Mouse (Mus musculus): ENCODE measurements around the gene Fam71e1. TPM values are rescaled to one million over a fixed set of nuclear protein-coding genes. Genes with fewer than 3 reads are reported as not detected.

Gene Fam71e1
- polyA plus RNA-seq, 1 experiment from 2014 or later = 32.4 TPM

DNA sequence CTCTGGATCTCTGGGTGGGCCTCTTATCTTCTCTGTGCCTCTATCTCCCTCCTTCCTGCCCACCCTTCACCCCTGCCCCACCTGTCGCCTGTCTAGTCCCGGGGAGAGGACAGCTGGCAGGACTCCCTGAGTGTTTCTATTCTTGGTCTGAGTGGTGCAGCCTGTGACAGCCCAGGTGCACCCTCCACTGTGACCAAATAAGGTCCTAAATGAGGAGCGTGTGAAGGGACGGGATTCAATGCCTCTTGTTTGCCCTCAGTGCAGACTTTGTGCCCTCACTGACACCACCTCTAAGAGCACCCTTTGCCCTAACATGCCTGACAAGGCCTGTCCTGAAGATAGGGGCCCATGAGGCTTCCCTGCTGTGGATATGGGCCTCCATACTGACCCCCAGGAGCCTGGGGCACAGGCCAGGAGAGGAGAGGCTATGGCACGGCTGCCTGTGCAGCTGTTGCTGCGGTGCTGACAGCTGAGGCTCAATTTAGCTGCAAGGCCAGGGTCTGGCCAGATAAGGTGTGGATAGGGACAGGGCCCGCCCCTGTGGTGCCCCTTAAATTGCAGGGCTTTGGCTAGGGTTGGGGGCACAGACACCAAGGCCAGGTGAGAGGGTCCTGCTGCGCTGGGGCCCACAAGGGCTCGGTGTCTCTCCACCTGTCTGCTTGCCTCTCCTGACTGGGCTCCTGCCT lies 23.3 kb upstream of the Fam71e1 start:
- Histone ChIP-seq H3K9ac (replicated peaks) (no peak overlapping the region), H3K27ac (replicated peaks) (no peak overlapping the region)

DNA sequence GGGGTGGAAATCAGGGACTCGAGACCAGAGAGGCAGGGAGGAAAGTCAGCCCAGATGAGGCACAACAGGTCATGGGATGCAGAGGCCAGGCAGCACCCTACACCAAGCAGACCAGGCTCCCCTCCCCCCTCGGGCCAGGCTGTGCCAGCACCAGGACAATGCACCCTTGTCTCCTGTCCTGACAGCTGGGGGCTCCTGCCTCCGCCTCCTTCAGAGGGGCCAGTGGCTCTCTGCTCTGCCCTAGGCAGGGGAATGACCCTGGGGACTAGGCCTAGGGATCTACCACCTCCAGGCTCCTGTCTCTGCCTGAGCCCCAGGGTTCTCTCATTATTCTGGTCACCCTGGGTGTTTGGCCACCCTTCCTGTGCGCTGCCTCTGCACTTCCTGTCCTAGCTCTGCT lies 22.0 kb upstream of the Fam71e1 start:
- no peak overlapping the region for H3K4me2 ChIP-seq (replicated peaks)
- no peak overlapping the region for H3K4me3 ChIP-seq
- no peaks in the 10 kb centered on the region for H3K9me3 ChIP-seq
- peaks cover 26% of the 10 kb centered on the region for H3K4me1 ChIP-seq
- H3K36me3 ChIP-seq = no peaks in the 10 kb centered on the region
- WGBS = 15% methylated on average over 4 of the region's 4 CpGs
- H3K27ac ChIP-seq (replicated peaks) = peak overlapping the region; percentile 70
- ATAC-seq (ENCODE audit: low FRiP score, low read depth) = peak; percentile 85
- 0 out of 2 replicates have a peak overlapping the region, but pooled peaks have one; percentile 12 for H3K9ac ChIP-seq (replicated peaks)
- peaks cover 36% of the 10 kb centered on the region for H3K27me3 ChIP-seq

More for the DNA sequence above, 23.3 kb upstream of the Fam71e1 start:
- H3K4me1 ChIP-seq = peaks cover 37% of the 10 kb centered on the region
- H3K9me3 ChIP-seq = no peaks in the 10 kb centered on the region
- H3K36me3 ChIP-seq = no peaks in the 10 kb centered on the region
- H3K4me2 ChIP-seq (replicated peaks) = no peak overlapping the region
- no peak for ATAC-seq (ENCODE audit: low FRiP score, low read depth)
- H3K27me3 ChIP-seq = peaks cover 27% of the 10 kb centered on the region
- no peak overlapping the region for H3K4me3 ChIP-seq
- WGBS = 70% methylated on average over 9 of the region's 9 CpGs

DNA sequence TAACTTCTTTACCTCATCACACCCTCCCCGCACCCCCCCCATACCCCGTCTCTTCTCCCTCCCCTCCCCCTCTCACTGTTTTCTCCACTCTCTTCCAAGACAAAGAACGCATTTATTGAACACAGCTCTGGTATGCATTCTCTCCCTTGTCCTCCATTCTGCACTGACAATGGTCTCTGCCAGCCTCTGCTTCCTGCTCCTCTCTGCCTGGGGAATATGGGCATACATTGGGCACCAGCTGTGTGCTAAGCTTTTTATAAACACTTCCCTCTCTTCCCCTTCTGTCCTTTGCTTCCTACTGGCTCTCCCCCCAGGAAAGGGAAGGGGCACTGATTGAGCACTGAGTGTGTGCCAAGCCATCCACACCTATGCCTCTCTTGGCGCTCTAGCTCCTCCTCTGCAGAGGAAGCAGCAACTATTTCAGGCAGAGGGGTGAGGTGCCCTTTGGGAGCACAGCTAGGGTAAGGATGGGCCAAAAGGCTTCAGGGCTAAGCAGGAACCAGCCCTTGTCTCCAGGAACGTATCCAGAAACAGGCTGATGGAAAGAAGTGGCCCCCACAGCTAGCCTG lies 21.3 kb upstream of the Fam71e1 start:
- WGBS = 27% methylated on average over 5 of the region's 5 CpGs
- Histone ChIP-seq H3K36me3 (no peaks in the 10 kb centered on the region), H3K27me3 (peaks cover 43% of the 10 kb centered on the region), H3K4me1 (peaks cover 23% of the 10 kb centered on the region), H3K4me2 (replicated peaks) (no peak overlapping the region), H3K9me3 (no peaks in the 10 kb centered on the region), H3K9ac (replicated peaks) (no peak overlapping the region), H3K4me3 (no peak overlapping the region), H3K27ac (replicated peaks) (peak overlapping the region; percentile 70; the same call in 1 of the 2 replicates)
- ATAC-seq (ENCODE audit: low FRiP score, low read depth) = no peak; the same call in 1 of the 2 replicates

DNA sequence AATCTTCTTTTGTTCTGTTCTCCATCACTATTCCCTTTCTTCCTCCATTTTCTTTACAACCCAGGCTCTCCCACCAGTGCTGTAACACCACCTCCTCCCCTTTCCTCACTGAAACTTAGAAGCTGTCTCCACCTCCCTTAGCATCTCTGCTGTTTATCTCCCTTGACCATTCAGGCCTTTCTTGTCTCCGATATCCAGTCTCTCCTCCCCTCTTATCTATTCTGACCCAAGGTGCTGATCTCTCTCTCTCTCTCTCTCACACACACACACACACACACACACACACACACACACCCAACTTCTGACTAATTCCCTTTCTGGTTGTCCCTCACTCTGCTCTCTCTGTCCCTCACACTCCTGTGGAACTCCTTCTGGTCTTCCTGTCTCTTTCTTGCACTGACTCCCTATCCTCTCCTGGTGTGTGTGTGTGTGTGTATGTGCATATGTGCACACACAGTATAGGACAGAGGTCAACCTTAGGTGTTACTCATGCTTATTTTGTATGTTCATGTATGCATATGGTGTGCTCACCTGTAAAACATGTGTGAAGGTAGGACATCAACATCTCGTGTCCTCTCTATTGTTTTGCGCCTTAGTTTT lies 13.4 kb upstream of the Fam71e1 start:
- Histone ChIP-seq H3K9ac (replicated peaks) (peak overlapping the region; percentile 5; the same call in 1 of the 2 replicates), H3K4me1 (no peaks in the 10 kb centered on the region), H3K36me3 (no peaks in the 10 kb centered on the region), H3K4me2 (replicated peaks) (no peak overlapping the region), H3K4me3 (no peak overlapping the region), H3K27me3 (peaks cover 40% of the 10 kb centered on the region), H3K27ac (replicated peaks) (no peak overlapping the region), H3K9me3 (no peaks in the 10 kb centered on the region)
- no peak for ATAC-seq (ENCODE audit: low FRiP score, low read depth)
- WGBS = 84% methylated on average over 3 of the region's 3 CpGs

DNA sequence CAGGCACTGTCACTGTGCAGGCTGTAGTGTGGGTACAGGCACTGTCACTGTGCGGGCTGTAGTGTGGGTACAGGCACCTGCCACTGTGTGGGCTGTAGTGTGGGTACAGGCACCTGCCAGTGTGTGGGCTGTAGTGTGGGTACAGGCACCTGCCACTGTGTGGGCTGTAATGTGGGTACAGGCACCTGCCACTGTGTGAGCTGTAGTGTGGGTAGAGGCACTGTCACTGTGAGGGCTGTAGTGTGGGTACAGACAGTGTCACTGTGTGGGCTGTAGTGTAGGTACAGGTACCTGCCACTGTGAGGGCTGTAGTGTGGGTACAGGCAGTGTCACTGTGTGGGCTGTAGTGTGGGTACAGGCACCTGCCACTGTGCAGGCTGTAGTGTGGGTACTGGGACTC lies 12.3 kb upstream of the Fam71e1 start:
- 88% methylated on average over 1 of the region's 1 CpGs for WGBS
- Histone ChIP-seq H3K27me3 (peaks cover 33% of the 10 kb centered on the region), H3K9ac (replicated peaks) (no peak overlapping the region), H3K4me2 (replicated peaks) (no peak overlapping the region), H3K9me3 (no peaks in the 10 kb centered on the region), H3K27ac (replicated peaks) (no peak overlapping the region), H3K4me3 (no peak overlapping the region), H3K4me1 (no peaks in the 10 kb centered on the region), H3K36me3 (peaks cover 7% of the 10 kb centered on the region)
- no peak for ATAC-seq (ENCODE audit: low FRiP score, low read depth)

DNA sequence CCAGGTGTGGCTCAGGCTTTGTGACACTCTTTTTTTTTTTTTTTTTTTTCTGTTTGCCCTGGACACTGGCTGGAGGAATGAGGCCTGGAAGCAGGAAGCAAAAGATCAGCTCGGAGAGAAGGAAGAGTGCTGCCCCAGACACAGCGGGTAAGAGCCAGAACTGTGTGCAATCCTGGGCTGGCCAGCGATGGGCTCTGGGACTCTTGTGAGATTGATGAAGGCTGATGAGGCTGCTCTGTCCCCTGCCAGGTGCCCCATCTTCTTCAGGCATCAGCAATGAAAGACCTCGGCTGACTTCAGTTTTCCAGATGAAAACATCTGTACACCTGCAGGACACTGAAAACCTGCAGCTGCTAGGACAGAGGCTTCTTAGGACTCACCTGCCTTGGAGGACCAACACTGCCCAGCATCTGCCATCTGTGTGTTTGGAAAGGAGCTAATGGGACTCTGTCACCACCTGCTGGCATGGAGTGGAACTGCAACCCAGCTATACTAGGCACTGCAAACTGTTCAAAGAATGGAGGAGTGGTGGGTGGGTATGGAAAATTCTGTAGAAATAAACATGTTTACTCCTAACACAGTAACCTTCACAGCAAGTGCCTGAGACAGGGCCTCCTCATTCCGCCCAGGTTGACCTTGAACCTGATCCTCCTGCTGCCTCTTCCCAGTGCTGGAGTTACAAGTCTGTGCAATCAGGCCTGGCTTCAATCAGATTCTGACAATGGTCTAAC lies 11.4 kb upstream of the Fam71e1 start:
- H3K36me3 ChIP-seq = peaks cover 14% of the 10 kb centered on the region
- no peak overlapping the region for H3K4me3 ChIP-seq
- H3K27ac ChIP-seq (replicated peaks) = no peak overlapping the region
- WGBS = 28% methylated on average over 5 of the region's 5 CpGs
- H3K4me1 ChIP-seq = no peaks in the 10 kb centered on the region
- H3K27me3 ChIP-seq = peaks cover 24% of the 10 kb centered on the region
- H3K9me3 ChIP-seq = no peaks in the 10 kb centered on the region
- peak; percentile 79 for ATAC-seq (ENCODE audit: low FRiP score, low read depth)
- no peak overlapping the region for H3K4me2 ChIP-seq (replicated peaks)
- H3K9ac ChIP-seq (replicated peaks) = no peak overlapping the region

DNA sequence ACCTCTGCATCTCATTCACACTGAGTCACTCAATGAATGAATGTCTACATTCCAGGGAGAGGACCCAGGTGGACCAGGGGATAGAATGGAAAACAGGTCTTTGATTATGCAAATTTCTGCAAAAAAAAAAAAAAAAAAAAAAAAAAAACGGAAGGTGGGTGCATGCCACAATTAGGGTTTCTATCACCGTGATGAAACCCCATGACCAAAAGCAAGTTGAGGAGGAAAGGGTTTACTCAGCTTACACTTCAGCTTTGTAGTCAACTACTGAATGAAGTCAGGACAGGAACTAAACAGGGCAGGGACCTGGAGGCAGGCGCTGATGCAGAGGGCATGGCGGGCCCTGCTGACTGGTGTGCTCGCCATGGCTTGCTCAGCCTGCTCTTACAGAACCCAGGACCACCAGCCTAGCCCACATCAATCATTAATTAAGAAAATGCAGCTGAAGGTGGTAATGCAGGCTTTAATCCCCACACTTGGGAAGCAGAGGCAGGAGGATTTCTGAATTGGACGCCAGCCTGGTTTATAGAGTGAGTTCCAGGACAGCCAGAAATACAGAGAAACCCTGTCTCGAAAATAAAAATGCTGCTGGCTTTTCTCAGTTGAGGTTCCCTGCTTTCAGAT lies 10.7 kb upstream of the Fam71e1 start:
- Histone ChIP-seq H3K9ac (replicated peaks) (no peak overlapping the region), H3K27me3 (peaks cover 18% of the 10 kb centered on the region), H3K4me3 (no peak overlapping the region), H3K9me3 (no peaks in the 10 kb centered on the region), H3K4me1 (no peaks in the 10 kb centered on the region), H3K36me3 (peaks cover 20% of the 10 kb centered on the region), H3K27ac (replicated peaks) (no peak overlapping the region), H3K4me2 (replicated peaks) (no peak overlapping the region)
- WGBS = 79% methylated on average over 7 of the region's 7 CpGs
- ATAC-seq (ENCODE audit: low FRiP score, low read depth) = no peak

DNA sequence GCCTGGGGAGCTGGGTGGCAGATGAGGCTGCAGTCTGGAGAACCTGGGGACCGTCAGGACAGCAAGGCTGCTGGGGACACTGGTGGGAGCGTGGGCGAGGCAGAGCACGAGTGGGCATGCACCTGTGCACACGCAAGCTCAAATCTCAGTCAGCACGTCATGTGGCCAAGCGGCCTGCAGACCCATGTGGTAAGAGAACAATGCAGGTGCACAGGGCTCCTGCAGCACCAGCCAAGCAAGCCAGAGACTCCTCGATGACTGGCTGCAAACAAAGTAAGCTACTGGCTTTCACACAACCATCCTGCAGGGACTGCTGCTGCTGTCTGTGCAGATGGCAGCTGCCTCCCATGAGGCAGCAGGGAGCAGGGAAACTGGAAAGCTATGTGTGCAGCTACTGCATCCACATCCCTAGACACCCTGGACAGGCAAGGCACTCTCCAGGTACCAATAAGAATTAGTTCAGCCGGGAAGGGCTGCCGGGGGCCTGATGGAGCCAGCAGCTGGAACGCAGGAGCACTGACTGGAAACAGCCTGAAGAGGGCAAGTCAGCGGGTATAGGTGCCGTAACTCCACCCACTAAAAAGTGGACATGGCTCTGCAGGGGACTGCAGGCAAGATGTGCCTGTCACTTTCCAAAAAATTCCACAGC lies 9.3 kb upstream of the Fam71e1 start:
- WGBS = 65% methylated on average over 13 of the region's 13 CpGs
- Histone ChIP-seq H3K9ac (replicated peaks) (no peak overlapping the region), H3K36me3 (peaks cover 34% of the 10 kb centered on the region), H3K27ac (replicated peaks) (no peak overlapping the region; the same call in 1 of the 2 replicates), H3K4me3 (no peak overlapping the region), H3K27me3 (peaks cover 8% of the 10 kb centered on the region), H3K9me3 (no peaks in the 10 kb centered on the region), H3K4me2 (replicated peaks) (no peak overlapping the region), H3K4me1 (no peaks in the 10 kb centered on the region)
- no peak for ATAC-seq (ENCODE audit: low FRiP score, low read depth)

DNA sequence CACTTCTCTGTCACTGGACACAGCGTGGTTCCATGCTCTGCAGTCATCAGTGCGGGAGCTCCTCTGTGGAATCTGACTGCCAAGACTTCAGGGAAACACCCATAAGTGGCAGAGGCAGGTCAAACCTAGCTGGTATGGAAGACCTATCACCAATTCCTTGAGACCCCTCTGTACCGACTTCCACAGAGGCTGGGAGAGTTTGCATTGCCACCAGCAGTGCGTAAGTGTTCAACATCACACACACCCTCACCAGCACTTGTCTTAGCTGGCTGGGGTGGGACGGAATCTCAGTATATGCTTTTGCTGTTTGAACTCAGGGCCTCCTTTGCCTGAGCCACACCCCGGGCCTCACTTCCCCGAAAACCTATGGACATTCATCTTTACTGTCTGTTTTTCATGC lies 8.4 kb upstream of the Fam71e1 start:
- 92% methylated on average over 7 of the region's 7 CpGs for WGBS
- no peak overlapping the region for H3K4me2 ChIP-seq (replicated peaks)
- no peaks in the 10 kb centered on the region; the same call in 1 of the 2 replicates for H3K27me3 ChIP-seq
- no peak overlapping the region for H3K27ac ChIP-seq (replicated peaks)
- H3K4me3 ChIP-seq = no peak overlapping the region
- H3K9ac ChIP-seq (replicated peaks) = no peak overlapping the region
- no peak for ATAC-seq (ENCODE audit: low FRiP score, low read depth)
- no peaks in the 10 kb centered on the region for H3K9me3 ChIP-seq
- H3K36me3 ChIP-seq = peaks cover 43% of the 10 kb centered on the region
- H3K4me1 ChIP-seq = no peaks in the 10 kb centered on the region

DNA sequence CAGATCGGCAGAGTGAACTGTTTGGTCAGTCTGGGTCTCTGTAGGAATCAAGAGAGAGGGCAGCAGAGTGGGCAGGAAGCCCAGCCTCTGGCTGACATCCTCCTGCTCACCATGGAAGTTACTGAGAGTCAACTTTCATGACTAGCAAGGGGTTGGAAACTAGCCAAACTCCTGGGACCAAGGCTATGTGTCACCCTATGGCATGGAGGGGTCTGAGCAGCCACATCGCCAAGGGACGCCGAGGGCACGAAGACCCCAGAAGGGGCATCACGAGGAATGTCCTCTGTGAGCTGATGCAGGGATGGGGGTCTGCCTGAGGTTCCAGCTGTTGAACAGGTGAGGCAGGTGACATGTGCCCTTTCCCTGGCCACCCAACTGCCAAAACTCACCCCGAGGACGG lies 7.8 kb upstream of the Fam71e1 start:
- H3K9me3 ChIP-seq = no peaks in the 10 kb centered on the region
- WGBS = 91% methylated on average over 8 of the region's 8 CpGs
- no peak overlapping the region for H3K9ac ChIP-seq (replicated peaks)
- no peak overlapping the region for H3K27ac ChIP-seq (replicated peaks)
- H3K4me2 ChIP-seq (replicated peaks) = no peak overlapping the region
- H3K36me3 ChIP-seq = peaks cover 48% of the 10 kb centered on the region
- H3K4me1 ChIP-seq = no peaks in the 10 kb centered on the region
- no peak overlapping the region for H3K4me3 ChIP-seq
- no peak for ATAC-seq (ENCODE audit: low FRiP score, low read depth)
- H3K27me3 ChIP-seq = no peaks in the 10 kb centered on the region

DNA sequence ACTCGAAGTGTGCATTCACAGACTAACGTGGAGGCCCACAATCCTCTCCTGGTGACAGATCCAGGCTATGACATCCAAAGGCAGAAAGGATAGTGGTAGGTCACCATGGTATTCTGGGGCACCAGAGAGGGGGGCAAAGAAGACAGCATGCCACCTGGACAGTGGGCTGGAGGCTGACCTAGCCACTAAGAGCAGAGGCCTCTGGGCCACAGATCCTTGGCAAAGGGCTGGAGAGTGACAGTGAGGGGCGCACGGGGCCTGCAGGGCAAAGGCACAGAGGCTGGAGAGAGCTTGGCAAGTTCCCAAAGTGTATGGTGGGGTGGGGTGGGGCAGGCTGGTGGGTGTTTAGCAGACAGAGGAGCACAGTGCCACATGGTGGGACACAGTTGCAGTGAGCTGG lies 6.1 kb upstream of the Fam71e1 start:
- H3K9ac ChIP-seq (replicated peaks) = 0 out of 2 replicates have a peak overlapping the region, but pooled peaks have one; percentile 8

More for the DNA sequence above, 6.1 kb upstream of the Fam71e1 start:
- H3K4me1 ChIP-seq = peaks cover 12% of the 10 kb centered on the region
- ATAC-seq (ENCODE audit: low FRiP score, low read depth) = no peak
- no peak overlapping the region for H3K4me2 ChIP-seq (replicated peaks)
- H3K27ac ChIP-seq (replicated peaks) = no peak overlapping the region
- WGBS = 96% methylated on average over 4 of the region's 4 CpGs
- no peaks in the 10 kb centered on the region for H3K9me3 ChIP-seq
- peaks cover 53% of the 10 kb centered on the region for H3K36me3 ChIP-seq
- no peaks in the 10 kb centered on the region for H3K27me3 ChIP-seq
- H3K4me3 ChIP-seq = no peak overlapping the region

All from midbrain, embryonic 12.5 days (tissue).